Mouse (Mus musculus): ENCODE data around the gene Irgc1. TPM values are rescaled to one million over a fixed set of nuclear protein-coding genes. Genes with fewer than 3 reads are reported as not detected.

The Irgc1 gene
- polyA plus RNA-seq, 1 experiment from 2014 or later: not detected

DNA sequence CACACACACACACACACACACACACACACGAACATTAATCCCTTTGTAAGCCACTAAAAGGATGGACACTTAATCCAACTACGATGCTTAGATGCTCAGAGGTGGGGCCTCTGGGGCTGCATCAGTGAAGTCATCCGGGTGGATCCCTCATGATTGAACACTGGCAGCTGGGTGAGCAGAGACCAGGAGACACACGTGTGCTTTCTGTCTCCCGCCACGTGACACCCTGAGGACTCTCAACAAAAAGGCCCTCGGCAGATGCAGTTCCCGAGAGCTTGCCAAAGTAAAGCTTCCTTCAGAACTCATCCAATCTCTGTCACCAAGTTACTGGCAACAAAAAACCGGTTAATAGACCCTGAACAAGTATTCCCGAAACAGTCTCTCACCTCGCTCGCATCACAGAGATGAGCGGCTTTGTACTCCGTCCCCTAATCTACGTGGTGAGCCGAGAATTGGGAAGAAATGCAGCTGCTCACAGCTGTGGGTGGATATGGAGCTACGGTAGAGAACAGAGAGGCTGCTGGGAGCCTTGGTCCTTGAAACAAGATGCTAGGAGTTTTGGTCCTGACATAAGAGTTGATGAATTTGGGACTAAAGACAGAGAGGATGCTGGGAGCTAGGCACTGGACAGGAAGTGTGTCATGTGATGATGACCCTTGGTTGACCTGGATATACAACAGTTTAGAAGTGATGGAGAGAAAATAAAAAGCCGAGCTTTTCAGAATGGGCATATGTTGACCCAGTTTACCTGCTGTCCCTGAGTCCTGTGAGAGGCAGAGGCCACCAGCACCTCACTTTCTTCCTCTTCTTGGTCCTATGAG is 28.2 kb upstream of the Irgc1 start:
- peaks cover 53% of the 10 kb centered on the region for H3K27me3 ChIP-seq (ENCODE audit: low read depth, poor library complexity, severe bottlenecking)
- peak overlapping the region; percentile 87; the same call in 1 of the 2 replicates for H3K4me3 ChIP-seq
- H3K27ac ChIP-seq (replicated peaks): no peak overlapping the region
- DNase-seq (ENCODE audit: low spot score): no peak
- WGBS: 65% methylated on average over 18 of the region's 18 CpGs
- peaks cover 38% of the 10 kb centered on the region for H3K4me1 ChIP-seq
- no peaks in the 10 kb centered on the region for H3K9me3 ChIP-seq (replicated peaks)
- no peaks in the 10 kb centered on the region for H3K36me3 ChIP-seq

DNA sequence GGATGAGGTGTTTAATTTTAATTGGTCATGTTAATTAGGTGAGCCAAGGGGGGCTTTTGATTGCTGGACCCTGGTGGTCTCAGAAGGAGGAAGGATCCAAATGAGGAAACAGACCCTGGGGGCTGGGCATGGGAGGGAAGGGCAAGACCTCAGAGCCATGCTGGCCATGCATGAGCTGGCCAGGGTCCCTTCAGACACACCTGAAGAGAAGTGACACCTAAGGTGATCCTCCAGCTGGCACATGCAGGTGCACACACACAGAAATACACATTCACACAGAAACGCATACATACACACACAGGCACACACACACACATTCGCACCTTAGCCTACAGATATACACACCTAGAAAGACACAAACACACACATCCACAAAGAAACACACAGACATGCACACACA is 27.6 kb upstream of the Irgc1 start:
- Histone ChIP-seq H3K4me3 (no peak overlapping the region), H3K4me1 (peaks cover 35% of the 10 kb centered on the region), H3K36me3 (no peaks in the 10 kb centered on the region), H3K27me3 (ENCODE audit: low read depth, poor library complexity, severe bottlenecking) (peaks cover 53% of the 10 kb centered on the region), H3K27ac (replicated peaks) (no peak overlapping the region), H3K9me3 (replicated peaks) (no peaks in the 10 kb centered on the region)
- 88% methylated on average over 2 of the region's 2 CpGs for WGBS
- no peak for DNase-seq (ENCODE audit: low spot score)

DNA sequence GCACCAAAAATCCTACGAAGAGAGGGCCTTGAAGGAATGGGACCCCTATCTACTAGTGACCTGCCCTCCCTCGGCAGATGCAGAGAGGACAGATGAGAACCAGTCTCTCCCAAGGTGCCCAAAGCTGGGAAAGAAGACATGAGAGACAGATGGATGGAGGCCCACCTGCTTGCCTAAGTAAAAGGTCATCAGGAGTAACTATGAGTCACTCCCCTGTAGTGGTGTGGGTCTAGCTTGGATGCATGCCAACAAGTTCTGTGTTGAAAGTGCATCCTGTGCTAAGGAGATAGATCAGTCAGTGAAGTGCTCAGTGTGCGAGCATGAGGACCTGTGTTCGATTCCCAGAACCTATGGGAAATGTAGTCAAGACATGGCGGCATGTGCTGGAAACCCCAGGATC is 26.8 kb upstream of the Irgc1 start:
- no peak for DNase-seq (ENCODE audit: low spot score)
- WGBS: 84% methylated on average over 5 of the region's 5 CpGs

DNA sequence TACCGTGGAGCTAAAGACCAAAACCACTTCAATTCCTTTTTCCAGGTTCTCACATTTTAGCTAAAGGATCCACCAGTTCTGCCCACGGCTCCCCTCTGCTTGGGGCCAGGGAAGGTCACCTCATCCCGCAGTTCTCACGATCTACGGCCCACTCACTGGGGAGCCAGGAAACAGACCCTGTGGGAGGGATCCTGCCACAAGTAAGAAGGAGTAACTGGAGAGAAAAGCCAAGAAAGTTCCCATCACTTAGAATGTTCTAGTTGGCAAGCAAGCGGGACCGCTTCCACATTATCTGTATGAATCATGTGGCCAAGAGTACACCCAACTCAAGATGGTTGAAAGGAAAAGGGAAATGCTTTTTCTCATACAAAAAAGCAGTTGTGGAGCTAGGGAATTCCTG is 24.8 kb upstream of the Irgc1 start:
- H3K9me3 ChIP-seq (replicated peaks): no peaks in the 10 kb centered on the region; the same call in 1 of the 2 replicates
- WGBS: 84% methylated on average over 7 of the region's 7 CpGs
- no peak overlapping the region for H3K27ac ChIP-seq (replicated peaks)
- H3K4me3 ChIP-seq: no peak overlapping the region
- H3K27me3 ChIP-seq (ENCODE audit: low read depth, poor library complexity, severe bottlenecking): peaks cover 34% of the 10 kb centered on the region
- DNase-seq (ENCODE audit: low spot score): no peak
- H3K36me3 ChIP-seq: no peaks in the 10 kb centered on the region
- peaks cover 17% of the 10 kb centered on the region for H3K4me1 ChIP-seq

More for the DNA sequence above, 26.8 kb upstream of the Irgc1 start:
- H3K4me1 ChIP-seq: peaks cover 31% of the 10 kb centered on the region
- H3K36me3 ChIP-seq: no peaks in the 10 kb centered on the region
- H3K27me3 ChIP-seq (ENCODE audit: low read depth, poor library complexity, severe bottlenecking): peaks cover 51% of the 10 kb centered on the region
- H3K4me3 ChIP-seq: no peak overlapping the region
- H3K9me3 ChIP-seq (replicated peaks): no peaks in the 10 kb centered on the region
- no peak overlapping the region for H3K27ac ChIP-seq (replicated peaks)

DNA sequence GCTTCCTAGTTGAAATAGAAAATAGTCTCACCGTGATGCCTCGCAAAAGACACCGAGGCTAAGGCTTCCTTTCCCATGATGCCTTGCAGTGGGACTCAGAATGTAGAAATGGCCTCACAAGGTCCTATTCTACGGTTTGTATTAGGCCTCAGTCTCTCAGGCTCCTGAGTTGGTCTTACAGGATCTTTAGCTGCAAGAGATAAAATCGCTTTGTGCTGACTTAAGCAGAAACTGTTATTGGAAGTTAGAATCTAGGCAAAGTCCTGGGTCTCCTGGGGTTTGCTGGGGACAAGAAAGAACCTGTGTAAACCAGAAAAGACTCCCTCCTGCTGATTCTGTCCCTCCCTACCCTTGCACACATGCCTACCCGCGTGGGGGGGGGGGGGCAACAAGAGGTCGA is 24.2 kb upstream of the Irgc1 start:
- Histone ChIP-seq H3K27ac (replicated peaks) (no peak overlapping the region), H3K27me3 (ENCODE audit: low read depth, poor library complexity, severe bottlenecking) (peaks cover 29% of the 10 kb centered on the region), H3K4me1 (peaks cover 13% of the 10 kb centered on the region), H3K4me3 (no peak overlapping the region), H3K36me3 (no peaks in the 10 kb centered on the region), H3K9me3 (replicated peaks) (no peaks in the 10 kb centered on the region; the same call in 1 of the 2 replicates)
- no peak for DNase-seq (ENCODE audit: low spot score)
- WGBS: 83% methylated on average over 8 of the region's 8 CpGs

DNA sequence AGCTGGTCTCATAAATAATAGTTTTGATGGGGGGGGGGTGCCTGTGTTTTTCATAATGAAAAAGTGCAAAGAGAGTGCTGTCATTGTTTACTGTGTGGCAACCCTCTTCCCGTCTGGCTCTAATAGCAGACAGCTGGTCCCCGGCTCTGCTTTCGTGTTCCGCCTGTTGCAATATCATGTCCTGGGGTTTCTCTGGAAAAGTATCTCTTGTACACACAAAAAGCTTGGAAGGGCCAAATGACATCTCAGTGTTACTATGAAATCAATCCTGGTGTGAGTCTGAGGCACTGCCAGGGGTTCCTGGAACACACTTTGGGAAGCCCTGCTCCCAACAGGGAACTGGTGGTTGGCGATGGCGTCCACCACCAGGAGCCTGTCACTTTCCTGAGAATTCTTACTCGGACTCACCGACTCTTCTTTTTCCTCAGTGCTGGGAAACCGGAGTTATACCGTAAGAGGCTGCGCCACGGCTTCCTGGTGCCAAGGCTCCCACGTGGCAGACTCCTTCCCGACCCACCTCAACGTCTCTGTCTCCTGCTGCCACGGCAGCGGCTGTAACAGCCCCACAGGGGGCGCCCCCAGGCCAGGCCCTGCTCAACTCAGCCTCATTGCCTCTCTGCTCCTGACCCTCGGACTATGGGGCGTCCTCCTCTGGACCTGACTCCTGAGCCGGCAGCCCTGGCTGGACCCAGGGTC is 22.9 kb upstream of the Irgc1 start:
- H3K4me3 ChIP-seq: no peak overlapping the region
- H3K27ac ChIP-seq (replicated peaks): no peak overlapping the region
- H3K36me3 ChIP-seq: no peaks in the 10 kb centered on the region
- WGBS: 37% methylated on average over 21 of the region's 21 CpGs
- peaks cover 8% of the 10 kb centered on the region; the same call in 1 of the 2 replicates for H3K9me3 ChIP-seq (replicated peaks)
- DNase-seq (ENCODE audit: low spot score): peak; percentile 24
- H3K4me1 ChIP-seq: peaks cover 5% of the 10 kb centered on the region; the same call in 1 of the 2 replicates
- peaks cover 15% of the 10 kb centered on the region for H3K27me3 ChIP-seq (ENCODE audit: low read depth, poor library complexity, severe bottlenecking)

DNA sequence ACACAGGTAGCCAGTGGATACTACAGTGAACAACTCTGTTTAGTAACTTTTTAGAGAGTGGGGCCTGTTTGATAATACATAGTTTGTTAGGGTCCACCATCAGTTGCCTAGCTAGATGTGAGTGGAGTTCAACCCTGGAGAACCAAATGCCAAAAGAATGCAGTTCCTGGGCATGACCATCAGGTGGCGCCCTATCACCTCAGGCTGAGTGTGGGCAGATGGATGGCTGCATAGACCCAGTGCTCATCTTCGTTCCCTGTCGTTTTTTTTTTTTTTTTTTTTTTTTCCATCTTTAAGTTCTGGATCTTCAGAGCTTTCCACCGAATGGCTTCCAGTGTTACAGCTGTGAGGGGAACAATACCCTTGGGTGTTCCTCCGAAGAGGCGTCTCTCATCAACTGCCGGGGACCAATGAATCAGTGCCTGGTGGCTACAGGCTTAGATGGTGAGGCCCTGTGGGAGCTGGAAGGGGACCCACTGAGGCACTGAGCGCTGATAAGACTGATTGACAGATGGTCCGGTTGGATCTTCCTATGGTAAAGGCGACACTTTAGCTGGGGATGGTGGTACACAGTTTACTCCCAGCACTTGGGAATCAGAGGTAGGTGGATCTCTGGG is 21.9 kb upstream of the Irgc1 start:
- peaks cover 5% of the 10 kb centered on the region; the same call in 1 of the 2 replicates for H3K4me1 ChIP-seq
- WGBS: 59% methylated on average over 10 of the region's 10 CpGs
- H3K27me3 ChIP-seq (ENCODE audit: low read depth, poor library complexity, severe bottlenecking): peaks cover 6% of the 10 kb centered on the region
- H3K36me3 ChIP-seq: no peaks in the 10 kb centered on the region
- peaks cover 8% of the 10 kb centered on the region for H3K9me3 ChIP-seq (replicated peaks)
- H3K27ac ChIP-seq (replicated peaks): no peak overlapping the region
- peak; percentile 68 for DNase-seq (ENCODE audit: low spot score)
- H3K4me3 ChIP-seq: no peak overlapping the region

DNA sequence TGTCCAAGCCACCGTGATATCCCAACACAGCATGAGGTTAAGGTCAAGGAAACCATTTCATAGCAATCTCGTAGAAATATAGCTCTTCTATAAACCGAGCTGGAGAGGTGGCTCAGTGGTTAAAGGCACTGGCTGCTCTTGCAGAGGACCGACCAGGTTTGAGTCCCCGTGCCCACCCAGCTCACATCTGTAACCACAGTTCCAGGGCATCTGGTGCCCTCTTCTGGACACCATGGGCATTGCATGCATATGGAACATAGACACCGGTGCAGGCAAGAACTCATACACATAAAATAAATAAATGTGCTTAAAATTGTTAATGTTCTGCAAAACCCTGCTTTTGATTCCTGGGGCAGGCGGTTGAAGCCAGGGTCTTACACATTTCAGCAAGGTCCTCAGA is 20.8 kb upstream of the Irgc1 start:
- H3K27ac ChIP-seq (replicated peaks): no peak overlapping the region
- DNase-seq (ENCODE audit: low spot score): peak; percentile 42
- H3K36me3 ChIP-seq: no peaks in the 10 kb centered on the region
- peaks cover 8% of the 10 kb centered on the region for H3K9me3 ChIP-seq (replicated peaks)
- H3K4me1 ChIP-seq: peaks cover 5% of the 10 kb centered on the region; the same call in 1 of the 2 replicates
- 70% methylated on average over 7 of the region's 7 CpGs for WGBS
- no peaks in the 10 kb centered on the region for H3K27me3 ChIP-seq (ENCODE audit: low read depth, poor library complexity, severe bottlenecking)
- H3K4me3 ChIP-seq: no peak overlapping the region

DNA sequence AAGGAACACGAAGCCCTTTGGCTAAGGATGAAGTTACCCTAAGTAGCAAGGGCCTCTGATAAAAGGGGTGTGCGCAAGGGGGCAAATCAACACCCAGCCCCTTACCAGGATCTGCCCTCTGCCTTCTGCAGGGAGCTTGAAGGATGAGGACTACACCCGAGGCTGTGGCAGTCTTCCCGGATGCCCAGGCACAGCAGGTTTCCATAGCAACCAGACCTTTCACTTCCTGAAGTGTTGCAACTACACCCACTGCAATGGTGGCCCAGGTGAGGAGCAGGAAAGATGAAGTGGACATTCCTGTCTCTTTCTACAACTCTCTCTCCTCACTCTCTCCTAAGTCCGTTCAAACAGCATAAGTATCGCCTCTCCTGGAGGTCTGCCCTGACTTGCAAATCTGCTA is 20.3 kb upstream of the Irgc1 start:
- no peak overlapping the region for H3K27ac ChIP-seq (replicated peaks)
- peaks cover 8% of the 10 kb centered on the region for H3K9me3 ChIP-seq (replicated peaks)
- no peaks in the 10 kb centered on the region for H3K36me3 ChIP-seq
- 88% methylated on average over 6 of the region's 6 CpGs for WGBS
- H3K4me1 ChIP-seq: peaks cover 5% of the 10 kb centered on the region; the same call in 1 of the 2 replicates
- H3K4me3 ChIP-seq: no peak overlapping the region
- DNase-seq (ENCODE audit: low spot score): no peak
- no peaks in the 10 kb centered on the region for H3K27me3 ChIP-seq (ENCODE audit: low read depth, poor library complexity, severe bottlenecking)

DNA sequence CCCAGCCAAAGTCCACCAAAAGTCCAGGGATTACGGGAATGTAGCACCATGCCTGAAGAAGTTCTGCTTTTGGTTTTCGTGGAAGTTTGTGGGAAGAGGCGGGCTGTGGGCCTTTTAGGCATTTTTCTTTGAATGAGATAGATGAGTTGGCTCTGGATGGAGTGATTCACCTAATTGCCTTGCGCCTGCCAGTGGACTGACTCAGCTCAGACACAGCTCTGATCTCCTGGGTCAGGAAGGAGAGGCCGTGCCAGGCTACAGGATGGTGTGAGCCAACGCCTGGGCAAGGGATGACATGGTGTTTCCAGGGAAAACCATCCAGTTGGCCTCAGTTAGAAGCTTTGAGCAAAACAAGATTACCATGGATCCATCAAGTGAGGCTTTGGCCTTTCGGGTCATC is 18.3 kb upstream of the Irgc1 start:
- WGBS: 95% methylated on average over 7 of the region's 7 CpGs
- no peak for DNase-seq (ENCODE audit: low spot score)

DNA sequence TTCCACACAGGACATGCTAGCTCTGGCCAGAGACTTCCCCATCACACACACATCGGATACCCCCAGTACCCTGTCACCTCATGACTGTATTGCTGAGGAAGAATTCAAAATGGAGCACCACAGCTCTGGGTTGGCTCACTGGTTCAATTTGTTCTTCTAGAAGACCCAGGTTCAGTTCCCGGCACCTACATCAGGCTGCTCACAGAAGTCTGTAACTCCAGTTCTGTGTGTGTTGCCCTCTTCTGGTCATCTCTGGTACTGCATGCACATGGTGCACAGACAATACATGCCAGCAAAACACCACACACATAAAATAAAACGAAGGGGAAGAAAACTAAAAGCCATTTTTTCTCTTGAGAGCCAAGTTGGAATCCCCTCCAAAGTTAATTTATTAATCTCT is 17.0 kb upstream of the Irgc1 start:
- peaks cover 8% of the 10 kb centered on the region for H3K9me3 ChIP-seq (replicated peaks)
- H3K36me3 ChIP-seq: no peaks in the 10 kb centered on the region
- H3K27ac ChIP-seq (replicated peaks): no peak overlapping the region
- H3K27me3 ChIP-seq (ENCODE audit: low read depth, poor library complexity, severe bottlenecking): no peaks in the 10 kb centered on the region
- no peak for DNase-seq (ENCODE audit: low spot score)
- H3K4me3 ChIP-seq: no peak overlapping the region
- H3K4me1 ChIP-seq: 0 out of 2 replicates have a peak, but pooled peaks cover under 1% of the 10 kb centered on the region
- WGBS: 81% methylated on average over 3 of the region's 3 CpGs

More for the DNA sequence above, 18.3 kb upstream of the Irgc1 start:
- H3K27me3 ChIP-seq (ENCODE audit: low read depth, poor library complexity, severe bottlenecking): no peaks in the 10 kb centered on the region
- peaks cover 5% of the 10 kb centered on the region; the same call in 1 of the 2 replicates for H3K4me1 ChIP-seq
- H3K36me3 ChIP-seq: no peaks in the 10 kb centered on the region
- no peak overlapping the region for H3K4me3 ChIP-seq
- no peak overlapping the region for H3K27ac ChIP-seq (replicated peaks)
- peaks cover 8% of the 10 kb centered on the region for H3K9me3 ChIP-seq (replicated peaks)

DNA sequence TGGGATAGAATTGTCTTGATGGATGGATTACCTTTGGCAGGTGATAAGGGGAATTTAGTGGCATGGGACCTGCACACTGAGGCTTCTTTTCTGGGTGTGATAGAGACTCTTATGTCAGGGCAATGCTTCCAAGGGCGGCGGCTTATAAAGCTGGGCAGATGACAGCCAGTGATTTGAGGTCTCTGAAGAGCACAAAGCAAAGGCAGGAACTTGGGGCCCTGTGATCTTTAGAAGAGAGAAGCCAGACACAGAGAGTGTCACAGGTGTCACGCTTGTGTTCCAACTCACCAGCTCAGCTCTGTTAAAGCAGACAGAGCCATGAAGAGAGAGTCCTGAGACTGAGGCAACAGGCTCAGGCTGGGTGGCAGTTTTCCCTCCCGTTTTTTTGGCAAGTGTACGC is 15.8 kb upstream of the Irgc1 start:
- no peak for DNase-seq (ENCODE audit: low spot score)
- Histone ChIP-seq H3K4me3 (no peak overlapping the region), H3K4me1 (peaks cover 4% of the 10 kb centered on the region), H3K27me3 (ENCODE audit: low read depth, poor library complexity, severe bottlenecking) (peaks cover 5% of the 10 kb centered on the region; the same call in 1 of the 2 replicates), H3K36me3 (no peaks in the 10 kb centered on the region), H3K9me3 (replicated peaks) (peaks cover 8% of the 10 kb centered on the region), H3K27ac (replicated peaks) (no peak overlapping the region)
- WGBS: 88% methylated on average over 5 of the region's 5 CpGs
